Mouse (Mus musculus): ENCODE data around the gene Stox2.

DNA sequence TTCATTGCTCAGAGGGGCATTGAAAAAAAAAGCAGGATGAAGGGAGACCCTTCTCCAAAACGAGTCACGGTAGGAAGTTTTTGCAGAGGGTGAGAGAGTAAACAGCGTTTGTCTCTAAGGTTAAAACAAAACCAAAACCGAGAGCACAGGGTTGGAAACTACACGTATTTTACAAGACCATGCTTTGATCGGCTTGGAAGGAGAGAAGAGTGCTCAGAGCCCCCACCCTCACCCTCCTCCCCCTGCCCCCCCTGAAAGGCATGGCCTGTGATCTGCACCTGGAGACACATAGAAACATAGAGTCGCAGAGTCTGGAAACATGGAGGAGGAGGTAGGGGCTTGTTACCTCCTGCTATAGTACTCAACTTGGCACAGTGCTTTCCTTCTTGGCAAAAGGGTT lies 272.3 kb downstream of the Stox2 start:
- TF ChIP-seq POLR2A (IDR thresholded peaks at IDR 0.05; ENCODE audit: insufficient read depth, low read depth, low read length) = no peak
- no peak for TF ChIP-seq CTCF (IDR thresholded peaks at IDR 0.05; ENCODE audit: insufficient read depth, low read depth, low read length)
